Mouse (Mus musculus): ENCODE measurements at regions not wholly inside any gene's neighbourhood (a gene's known extent, or its start where the extent isn't known, plus 50 kb on each side); places are given as distances from the start of the nearest gene placed in this dataset.

DNA sequence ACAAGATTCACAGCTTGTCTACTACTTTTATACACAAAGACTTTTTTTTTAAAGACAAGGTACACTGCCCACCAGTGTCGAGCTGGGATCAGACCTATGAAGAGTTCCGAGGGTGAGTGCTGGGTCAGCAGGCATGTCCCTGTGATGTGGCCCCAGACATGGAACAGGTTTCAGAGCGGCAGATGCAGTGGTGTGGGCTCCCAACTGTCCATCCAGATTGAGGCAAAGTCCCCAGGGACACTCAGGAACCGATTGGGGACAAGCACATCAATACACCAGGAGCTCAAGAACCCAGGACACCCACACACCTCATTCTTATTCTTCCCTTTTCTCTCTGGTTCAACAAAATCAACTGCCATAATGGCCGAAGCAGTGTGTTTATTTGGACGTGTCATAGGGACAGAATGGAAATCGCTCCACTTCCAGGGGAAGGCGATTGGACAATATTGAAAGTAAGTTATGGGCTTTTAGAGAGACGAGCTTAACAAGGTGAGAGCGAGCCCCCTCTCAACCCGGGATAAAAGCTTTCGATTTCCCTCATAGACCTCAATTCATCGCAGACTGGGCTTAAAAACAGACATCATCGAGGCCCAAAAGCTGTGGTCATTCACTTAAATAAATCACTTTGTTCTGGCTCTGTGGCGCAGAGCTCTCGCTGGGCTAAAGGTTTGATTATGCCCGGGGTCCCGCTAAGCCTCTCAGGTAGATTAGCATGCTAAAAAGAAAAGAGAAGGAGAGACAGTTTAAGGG is 127.6 kb upstream of the Zdhhc25 start:
- H3K4me1 ChIP-seq (ENCODE audit: control insufficient read depth, insufficient read depth, low read length): no peaks in the 10 kb centered on the region
- no peak for DNase-seq (ENCODE audit: low spot score)
- no peak for ATAC-seq (ENCODE audit: insufficient read depth, low FRiP score, low TSS enrichment)
- no peaks in the 10 kb centered on the region for H3K36me3 ChIP-seq (ENCODE audit: control insufficient read depth, insufficient read depth, low read length)
- H3K27me3 ChIP-seq (ENCODE audit: control insufficient read depth, insufficient read depth, low read length): no peaks in the 10 kb centered on the region
- no peak overlapping the region for H3K9ac ChIP-seq (ENCODE audit: low read length)
- H3K27ac ChIP-seq (ENCODE audit: low read depth, low read length): no peak overlapping the region
- no peak overlapping the region for H3K4me2 ChIP-seq (ENCODE audit: low read depth)
- H3K4me3 ChIP-seq (ENCODE audit: low read depth, low read length): no peak overlapping the region
- WGBS: 74% methylated on average over 18 of the region's 18 CpGs
- no peaks in the 10 kb centered on the region for H3K9me3 ChIP-seq (ENCODE audit: control insufficient read depth, low read length)

GRCm38 (mm10) chr15:88473221-88473620 is 126.9 kb upstream of the Zdhhc25 start:
- ATAC-seq (ENCODE audit: insufficient read depth, low FRiP score, low TSS enrichment) (no peak), DNase-seq (ENCODE audit: low spot score) (no peak)

DNA sequence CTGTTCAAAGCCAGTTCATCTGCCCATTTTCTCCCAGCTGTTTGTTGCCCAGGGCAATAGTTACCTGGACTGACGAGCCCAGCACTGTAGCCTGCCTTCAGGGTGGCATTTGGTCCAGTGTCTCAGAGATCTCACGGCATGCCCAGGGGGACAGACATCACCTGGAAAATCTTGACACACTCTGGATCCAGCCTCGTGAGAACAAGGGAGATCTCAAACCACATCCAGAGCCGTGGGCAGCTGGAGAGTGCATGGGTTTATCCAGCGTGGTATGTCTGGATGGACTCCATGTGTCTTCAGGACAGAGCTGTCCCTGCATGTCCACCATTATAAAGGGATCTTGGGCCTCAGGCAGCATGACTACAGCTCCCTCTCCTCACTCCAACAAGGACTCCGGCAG is 116.6 kb upstream of the Zdhhc25 start:
- no peaks in the 10 kb centered on the region for H3K27me3 ChIP-seq (ENCODE audit: control insufficient read depth, insufficient read depth, low read length)
- no peak overlapping the region for H3K4me2 ChIP-seq (ENCODE audit: low read depth)
- DNase-seq (ENCODE audit: low spot score): no peak
- ATAC-seq (ENCODE audit: insufficient read depth, low FRiP score, low TSS enrichment): no peak
- no peaks in the 10 kb centered on the region for H3K9me3 ChIP-seq (ENCODE audit: control insufficient read depth, low read length)
- H3K4me1 ChIP-seq (ENCODE audit: control insufficient read depth, insufficient read depth, low read length): no peaks in the 10 kb centered on the region
- H3K36me3 ChIP-seq (ENCODE audit: control insufficient read depth, insufficient read depth, low read length): no peaks in the 10 kb centered on the region
- H3K9ac ChIP-seq (ENCODE audit: low read length): no peak overlapping the region
- 76% methylated on average over 6 of the region's 6 CpGs for WGBS
- no peak overlapping the region for H3K4me3 ChIP-seq (ENCODE audit: low read depth, low read length)
- no peak overlapping the region for H3K27ac ChIP-seq (ENCODE audit: low read depth, low read length)

More at GRCm38 (mm10) chr15:88473221-88473620, 126.9 kb upstream of the Zdhhc25 start:
- Histone ChIP-seq H3K27me3 (ENCODE audit: control insufficient read depth, insufficient read depth, low read length) (no peaks in the 10 kb centered on the region), H3K4me3 (ENCODE audit: low read depth, low read length) (no peak overlapping the region), H3K27ac (ENCODE audit: low read depth, low read length) (no peak overlapping the region), H3K9ac (ENCODE audit: low read length) (no peak overlapping the region), H3K4me2 (ENCODE audit: low read depth) (no peak overlapping the region), H3K4me1 (ENCODE audit: control insufficient read depth, insufficient read depth, low read length) (no peaks in the 10 kb centered on the region), H3K36me3 (ENCODE audit: control insufficient read depth, insufficient read depth, low read length) (no peaks in the 10 kb centered on the region), H3K9me3 (ENCODE audit: control insufficient read depth, low read length) (no peaks in the 10 kb centered on the region)
- WGBS: 68% methylated on average over 5 of the region's 5 CpGs

DNA sequence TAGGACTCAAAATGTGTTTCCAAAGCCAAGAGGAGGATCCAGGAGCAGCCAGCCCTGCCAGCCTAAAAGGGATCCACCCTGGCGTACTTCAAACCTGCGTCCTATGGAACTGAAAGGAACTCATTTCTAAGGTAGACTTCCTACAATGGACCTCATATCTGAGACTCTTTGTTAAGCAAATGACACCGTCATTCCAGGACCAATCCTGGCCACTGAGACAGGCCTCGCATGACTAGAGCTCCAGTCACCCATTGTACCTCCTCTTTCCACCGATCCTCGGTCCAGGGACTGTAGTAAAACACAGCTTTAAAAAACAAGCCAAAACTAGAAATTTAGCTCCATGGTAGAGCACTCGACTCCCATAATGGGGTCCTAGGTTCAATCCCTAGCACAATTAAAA is 110.4 kb upstream of the Zdhhc25 start:
- Histone ChIP-seq H3K9ac (ENCODE audit: low read length) (no peak overlapping the region), H3K4me3 (ENCODE audit: low read depth, low read length) (no peak overlapping the region), H3K27ac (ENCODE audit: low read depth, low read length) (no peak overlapping the region), H3K36me3 (ENCODE audit: control insufficient read depth, insufficient read depth, low read length) (no peaks in the 10 kb centered on the region), H3K4me1 (ENCODE audit: control insufficient read depth, insufficient read depth, low read length) (no peaks in the 10 kb centered on the region), H3K9me3 (ENCODE audit: control insufficient read depth, low read length) (no peaks in the 10 kb centered on the region), H3K4me2 (ENCODE audit: low read depth) (no peak overlapping the region), H3K27me3 (ENCODE audit: control insufficient read depth, insufficient read depth, low read length) (no peaks in the 10 kb centered on the region)
- ATAC-seq (ENCODE audit: insufficient read depth, low FRiP score, low TSS enrichment): no peak
- 93% methylated on average over 7 of the region's 7 CpGs for WGBS
- DNase-seq (ENCODE audit: low spot score): no peak

DNA sequence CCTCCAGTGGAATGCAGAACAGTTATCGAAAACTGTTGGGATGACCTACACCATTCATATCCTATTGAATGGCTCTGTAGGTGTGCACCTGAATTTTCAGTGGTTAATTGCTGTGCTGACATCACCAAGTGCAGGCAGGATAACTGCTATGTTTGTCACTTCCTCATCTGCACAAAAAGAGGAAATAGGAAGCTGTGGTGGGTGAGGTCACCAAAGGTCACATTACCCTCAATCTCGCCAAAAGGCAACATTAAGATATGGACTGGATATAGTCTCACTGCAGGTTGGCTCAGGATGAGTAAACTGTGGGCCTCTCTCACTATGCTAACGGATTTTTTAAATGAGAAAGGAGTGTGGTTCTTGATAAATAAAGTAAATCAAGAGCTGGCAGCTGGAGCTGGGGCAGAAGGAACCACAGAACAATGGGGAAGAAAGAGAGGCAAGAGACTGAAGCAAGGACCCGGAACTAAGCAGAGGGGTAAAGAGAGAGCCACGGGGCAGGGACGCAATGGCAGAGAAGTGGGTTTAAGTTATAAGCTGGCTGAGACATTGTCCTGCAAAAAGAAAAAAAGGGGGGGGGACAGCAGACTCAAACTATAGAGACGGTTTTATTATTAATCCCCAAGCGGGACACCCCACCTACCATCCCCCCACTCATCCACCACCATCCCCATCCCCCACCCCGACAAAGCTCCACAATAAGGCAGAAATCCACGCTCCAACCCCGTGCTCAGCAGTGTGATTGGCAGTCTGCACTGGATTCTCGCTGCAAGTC is 109.6 kb upstream of the Zdhhc25 start:
- DNase-seq (ENCODE audit: low spot score): no peak
- no peak for ATAC-seq (ENCODE audit: insufficient read depth, low FRiP score, low TSS enrichment)
- Histone ChIP-seq H3K9ac (ENCODE audit: low read length) (no peak overlapping the region), H3K9me3 (ENCODE audit: control insufficient read depth, low read length) (no peaks in the 10 kb centered on the region), H3K36me3 (ENCODE audit: control insufficient read depth, insufficient read depth, low read length) (no peaks in the 10 kb centered on the region), H3K4me1 (ENCODE audit: control insufficient read depth, insufficient read depth, low read length) (no peaks in the 10 kb centered on the region), H3K27me3 (ENCODE audit: control insufficient read depth, insufficient read depth, low read length) (no peaks in the 10 kb centered on the region), H3K4me3 (ENCODE audit: low read depth, low read length) (no peak overlapping the region), H3K4me2 (ENCODE audit: low read depth) (no peak overlapping the region), H3K27ac (ENCODE audit: low read depth, low read length) (no peak overlapping the region)
- WGBS: 68% methylated on average over 12 of the region's 12 CpGs

GRCm38 (mm10) chr15:88491091-88491366 is 109.1 kb upstream of the Zdhhc25 start:
- Histone ChIP-seq H3K27ac (ENCODE audit: low read depth, low read length) (no peak overlapping the region), H3K27me3 (ENCODE audit: control insufficient read depth, insufficient read depth, low read length) (no peaks in the 10 kb centered on the region), H3K9me3 (ENCODE audit: control insufficient read depth, low read length) (no peaks in the 10 kb centered on the region), H3K4me2 (ENCODE audit: low read depth) (no peak overlapping the region), H3K36me3 (ENCODE audit: control insufficient read depth, insufficient read depth, low read length) (no peaks in the 10 kb centered on the region), H3K4me1 (ENCODE audit: control insufficient read depth, insufficient read depth, low read length) (no peaks in the 10 kb centered on the region), H3K9ac (ENCODE audit: low read length) (no peak overlapping the region), H3K4me3 (ENCODE audit: low read depth, low read length) (no peak overlapping the region)
- ATAC-seq (ENCODE audit: insufficient read depth, low FRiP score, low TSS enrichment): no peak
- DNase-seq (ENCODE audit: low spot score): no peak
- WGBS: 80% methylated on average over 5 of the region's 5 CpGs

- no peaks in the 10 kb centered on the region for H3K4me1 ChIP-seq (ENCODE audit: control insufficient read depth, insufficient read depth, low read length)
- WGBS: 88% methylated on average over 7 of the region's 7 CpGs
- no peak overlapping the region for H3K4me3 ChIP-seq (ENCODE audit: low read depth, low read length)
- no peaks in the 10 kb centered on the region for H3K36me3 ChIP-seq (ENCODE audit: control insufficient read depth, insufficient read depth, low read length)
- H3K27me3 ChIP-seq (ENCODE audit: control insufficient read depth, insufficient read depth, low read length): no peaks in the 10 kb centered on the region
- ATAC-seq (ENCODE audit: insufficient read depth, low FRiP score, low TSS enrichment) (no peak), DNase-seq (ENCODE audit: low spot score) (no peak)
- no peak overlapping the region for H3K27ac ChIP-seq (ENCODE audit: low read depth, low read length)
- no peak overlapping the region for H3K4me2 ChIP-seq (ENCODE audit: low read depth)
- no peak overlapping the region for H3K9ac ChIP-seq (ENCODE audit: low read length)
- no peaks in the 10 kb centered on the region for H3K9me3 ChIP-seq (ENCODE audit: control insufficient read depth, low read length)
These were observed 102.1 kb upstream of the Zdhhc25 start for GRCm38 (mm10) chr15:88497957-88498356.

GRCm38 (mm10) chr15:88502311-88502710 is 97.8 kb upstream of the Zdhhc25 start:
- Histone ChIP-seq H3K4me3 (ENCODE audit: low read depth, low read length) (no peak overlapping the region), H3K27me3 (ENCODE audit: control insufficient read depth, insufficient read depth, low read length) (no peaks in the 10 kb centered on the region), H3K9me3 (ENCODE audit: control insufficient read depth, low read length) (no peaks in the 10 kb centered on the region), H3K9ac (ENCODE audit: low read length) (no peak overlapping the region), H3K4me1 (ENCODE audit: control insufficient read depth, insufficient read depth, low read length) (no peaks in the 10 kb centered on the region), H3K27ac (ENCODE audit: low read depth, low read length) (no peak overlapping the region), H3K36me3 (ENCODE audit: control insufficient read depth, insufficient read depth, low read length) (no peaks in the 10 kb centered on the region), H3K4me2 (ENCODE audit: low read depth) (no peak overlapping the region)
- 88% methylated on average over 2 of the region's 2 CpGs for WGBS
- no peak for DNase-seq (ENCODE audit: low spot score)
- ATAC-seq (ENCODE audit: insufficient read depth, low FRiP score, low TSS enrichment): no peak

GRCm38 (mm10) chr15:88503896-88504295 is 96.2 kb upstream of the Zdhhc25 start:
- no peak for DNase-seq (ENCODE audit: low spot score)
- ATAC-seq (ENCODE audit: insufficient read depth, low FRiP score, low TSS enrichment): no peak
- H3K4me2 ChIP-seq (ENCODE audit: low read depth): no peak overlapping the region
- no peaks in the 10 kb centered on the region for H3K36me3 ChIP-seq (ENCODE audit: control insufficient read depth, insufficient read depth, low read length)
- WGBS: 86% methylated on average over 7 of the region's 7 CpGs
- no peaks in the 10 kb centered on the region for H3K9me3 ChIP-seq (ENCODE audit: control insufficient read depth, low read length)
- H3K27ac ChIP-seq (ENCODE audit: low read depth, low read length): no peak overlapping the region
- no peaks in the 10 kb centered on the region for H3K27me3 ChIP-seq (ENCODE audit: control insufficient read depth, insufficient read depth, low read length)
- H3K4me3 ChIP-seq (ENCODE audit: low read depth, low read length): no peak overlapping the region
- H3K4me1 ChIP-seq (ENCODE audit: control insufficient read depth, insufficient read depth, low read length): no peaks in the 10 kb centered on the region
- no peak overlapping the region for H3K9ac ChIP-seq (ENCODE audit: low read length)

Data from neural tube, embryonic 11.5 days (tissue).